In genomic region chr11:102249351-102250090, GRCm38 (mm10) we compare ENCODE assay signal across 9 mouse cellular contexts. TPM values are rescaled to one million over a fixed set of nuclear protein-coding genes. Genes with fewer than 3 reads are reported as not detected.
DNase-seq lines count a peak whose midpoint lies in the region; ATAC-seq and TF ChIP-seq lines count a peak whose summit lies in the region.
"Had no signal": no experiment of that assay in that cellular context is flagged by ENCODE, and none has a peak within 500 bp of the region (broad histone marks: within the 10 kb centered on the region; RNA-seq: fewer than 3 reads in every experiment).

No protein-coding gene starts in this region.

- 12% methylated on average over 9 of the region's 9 CpGs for WGBS in heart, embryonic 14.5 days
- WGBS in bone marrow, adult 2 months: 13% methylated on average over 9 of the region's 9 CpGs
- 11% methylated on average over 9 of the region's 9 CpGs for WGBS in hindbrain, embryonic 16.5 days
- WGBS in midbrain, embryonic 14.5 days: 14% methylated on average over 9 of the region's 9 CpGs

- H3K4me3 ChIP-seq in heart, embryonic 14.5 days (ENCODE audit: control insufficient read depth in 1 of 2, insufficient read depth in 1 of 2, low read depth in 1 of 2, low read length in 2 of 2): peak overlapping the region; percentile 74 to 98
- peak overlapping the region; percentile 84 for H3K4me3 ChIP-seq in bone marrow, adult 2 months (replicated peaks; ENCODE audit: control insufficient read depth, low read depth, low read length)
- H3K4me3 ChIP-seq in hindbrain, embryonic 16.5 days (ENCODE audit: low read length): peak overlapping the region; percentile 48
- H3K4me3 ChIP-seq in midbrain, embryonic 14.5 days (replicated peaks; ENCODE audit: low read depth, low read length): peak overlapping the region; percentile 44

- H3K36me3 ChIP-seq in heart, embryonic 14.5 days (ENCODE audit: control insufficient read depth, insufficient read depth, low read length): peaks cover 16% of the 10 kb centered on the region
- no peaks in the 10 kb centered on the region for H3K36me3 ChIP-seq in hindbrain, embryonic 16.5 days (ENCODE audit: control insufficient read depth, insufficient read depth, low read length)
- no peaks in the 10 kb centered on the region for H3K36me3 ChIP-seq in midbrain, embryonic 14.5 days (ENCODE audit: control insufficient read depth, insufficient read depth, low read length)

- no peak for TF ChIP-seq POLR2A in bone marrow, adult 2 months (IDR thresholded peaks at IDR 0.05; ENCODE audit: borderline replicate concordance, control insufficient read depth, low read depth, low read length)

- H3K27me3 ChIP-seq in heart, embryonic 14.5 days (ENCODE audit: control insufficient read depth, insufficient read depth, low read length): no peaks in the 10 kb centered on the region
- H3K27me3 ChIP-seq in hindbrain, embryonic 16.5 days (replicated peaks; ENCODE audit: control insufficient read depth, insufficient read depth, low read length): no peaks in the 10 kb centered on the region
- H3K27me3 ChIP-seq in midbrain, embryonic 14.5 days (ENCODE audit: control insufficient read depth, insufficient read depth, low read length): no peaks in the 10 kb centered on the region

- peak overlapping the region in 1 of 2 experiments; percentile 58; a peak in 1 of 4 replicates for H3K27ac ChIP-seq in heart, embryonic 14.5 days (replicated peaks in 1 of 2; ENCODE audit: control insufficient read depth in 1 of 2, insufficient read depth in 1 of 2, low read depth in 2 of 2, low read length in 2 of 2)
- no peak overlapping the region for H3K27ac ChIP-seq in bone marrow, adult 2 months (ENCODE audit: control insufficient read depth, insufficient read depth, low read depth, low read length, poor library complexity)
- no peak overlapping the region for H3K27ac ChIP-seq in hindbrain, embryonic 16.5 days (ENCODE audit: low read depth, low read length)
- H3K27ac ChIP-seq in midbrain, embryonic 14.5 days (replicated peaks; ENCODE audit: low read depth, low read length): no peak overlapping the region

- DNase-seq in heart, adult 9 months (ENCODE audit: low spot score in 2 of 2): no peak
- DNase-seq in midbrain, embryonic 14.5 days: no peak
- no peak for DNase-seq in cerebellum, postnatal 36 days
- no peak for DNase-seq in gastrocnemius, adult 18-20 months (ENCODE audit: low spot score)

- TF ChIP-seq CTCF in bone marrow, adult 2 months (IDR thresholded peaks at IDR 0.05; ENCODE audit: control insufficient read depth, insufficient read depth, low read length): no peak

- no peaks in the 10 kb centered on the region for H3K9me3 ChIP-seq in heart, embryonic 14.5 days (ENCODE audit: control insufficient read depth, low read length)
- H3K9me3 ChIP-seq in hindbrain, embryonic 16.5 days (ENCODE audit: control insufficient read depth, low read length): no peaks in the 10 kb centered on the region
- H3K9me3 ChIP-seq in midbrain, embryonic 14.5 days (ENCODE audit: control insufficient read depth, low read length): no peaks in the 10 kb centered on the region

- H3K4me1 ChIP-seq in heart, embryonic 14.5 days (ENCODE audit: control insufficient read depth in 2 of 2, insufficient read depth in 2 of 2, low read length in 2 of 2): peaks cover 22 to 32% of the 10 kb centered on the region in 2 experiments
- H3K4me1 ChIP-seq in bone marrow, adult 2 months (ENCODE audit: control insufficient read depth, insufficient read depth, low read length): no peaks in the 10 kb centered on the region
- peaks cover 16% of the 10 kb centered on the region for H3K4me1 ChIP-seq in hindbrain, embryonic 16.5 days (ENCODE audit: control insufficient read depth, insufficient read depth, low read depth, low read length)
- peaks cover 11% of the 10 kb centered on the region; the same call in 1 of the 2 replicates for H3K4me1 ChIP-seq in midbrain, embryonic 14.5 days (ENCODE audit: control insufficient read depth, insufficient read depth, low read length)

- peak overlapping the region; percentile 77 for H3K9ac ChIP-seq in heart, embryonic 14.5 days (ENCODE audit: low read length)
- no peak overlapping the region for H3K9ac ChIP-seq in hindbrain, embryonic 16.5 days (ENCODE audit: low read depth, low read length)
- peak overlapping the region; percentile 23; the same call in 1 of the 2 replicates for H3K9ac ChIP-seq in midbrain, embryonic 14.5 days (replicated peaks; ENCODE audit: low read length)

- ATAC-seq in heart, embryonic 14.5 days (ENCODE audit: insufficient number of reproducible peaks, insufficient read depth, low FRiP score, low read depth): no peak
- no peak for ATAC-seq in hindbrain, embryonic 16.5 days
- no peak for ATAC-seq in midbrain, embryonic 14.5 days (ENCODE audit: low FRiP score, low TSS enrichment)
- no peak for ATAC-seq in activated CD4-positive, CD25-positive, alpha-beta regulatory T cell, adult 4 months

- peak overlapping the region; percentile 76 for H3K4me2 ChIP-seq in heart, embryonic 14.5 days (ENCODE audit: low read length)
- H3K4me2 ChIP-seq in hindbrain, embryonic 16.5 days (ENCODE audit: low read length): peak overlapping the region; percentile 79
- peak overlapping the region; percentile 89 for H3K4me2 ChIP-seq in midbrain, embryonic 14.5 days (ENCODE audit: low read length)

RNA-seq across cellular contexts. Expression of gene BC030867, which starts 0.8 kb away (rescaled TPM):
- 8.7 and 10.3 TPM in 2 replicates for polyA plus RNA-seq in heart, embryonic 14.5 days (2014; fragmentation: Nextera tagmentation; extraction: Ambion mirVana)
- 18.5 and 39.2 TPM in 2 replicates for polyA plus RNA-seq in bone marrow, adult 2 months (2011; ENCODE audit: insufficient read depth, insufficient read length, low replicate concordance, missing spikeins)
- polyA plus RNA-seq in hindbrain, embryonic 16.5 days (2015; fragmentation: Nextera tagmentation; extraction: Ambion mirVana): 2.9 and 3.6 TPM in 2 replicates
- 2.6 and 3.0 TPM in 2 replicates for polyA plus RNA-seq in midbrain, embryonic 14.5 days (2014; fragmentation: Nextera tagmentation; extraction: Ambion mirVana)
- 1 to 10 TPM; 2.0 to 3.8 TPM for polyA plus RNA-seq in activated CD4-positive, CD25-positive, alpha-beta regulatory T cell, adult 4 months (2017; shearing (Covaris generic))
- total RNA-seq in gastrocnemius, adult 18-20 months (2021): not detected
- total RNA-seq: neutrophil, adult 5-6 weeks had no signal

RNA-seq across cellular contexts. Expression of gene Asb16, which starts 19.0 kb away (rescaled TPM):
- 0.09 and 0.11 TPM in 2 replicates for polyA plus RNA-seq in heart, embryonic 14.5 days (2014; fragmentation: Nextera tagmentation; extraction: Ambion mirVana)
- 0.52 TPM in 1 of 2 replicates, not detected in the other for polyA plus RNA-seq in bone marrow, adult 2 months (2011; ENCODE audit: insufficient read depth, insufficient read length, low replicate concordance, missing spikeins)
- polyA plus RNA-seq in hindbrain, embryonic 16.5 days (2015; fragmentation: Nextera tagmentation; extraction: Ambion mirVana): 0.09 and 0.11 TPM in 2 replicates
- 0.12 TPM in 1 of 2 replicates, not detected in the other for polyA plus RNA-seq in midbrain, embryonic 14.5 days (2014; fragmentation: Nextera tagmentation; extraction: Ambion mirVana)
- not detected for polyA plus RNA-seq in activated CD4-positive, CD25-positive, alpha-beta regulatory T cell, adult 4 months (2017; shearing (Covaris generic))
- 10 to 100 TPM; 86.0 to 97.5 TPM for total RNA-seq in gastrocnemius, adult 18-20 months (2021)
- total RNA-seq: neutrophil, adult 5-6 weeks had no signal

RNA-seq across cellular contexts. Expression of gene Hdac5, which starts 19.6 kb away (rescaled TPM):
- 52.1 and 54.5 TPM in 2 replicates for polyA plus RNA-seq in heart, embryonic 14.5 days (2014; fragmentation: Nextera tagmentation; extraction: Ambion mirVana)
- 45.9 and 89.1 TPM in 2 replicates for polyA plus RNA-seq in bone marrow, adult 2 months (2011; ENCODE audit: insufficient read depth, insufficient read length, low replicate concordance, missing spikeins)
- polyA plus RNA-seq in hindbrain, embryonic 16.5 days (2015; fragmentation: Nextera tagmentation; extraction: Ambion mirVana): 75.8 and 83.0 TPM in 2 replicates
- 54.4 and 56.6 TPM in 2 replicates for polyA plus RNA-seq in midbrain, embryonic 14.5 days (2014; fragmentation: Nextera tagmentation; extraction: Ambion mirVana)
- 1 to 10 TPM; 6.0 to 9.3 TPM for polyA plus RNA-seq in activated CD4-positive, CD25-positive, alpha-beta regulatory T cell, adult 4 months (2017; shearing (Covaris generic))
- total RNA-seq in gastrocnemius, adult 18-20 months (2021): 100 to 1,000 TPM in 1 of 2 experiments, 10 to 100 TPM in 1; 73.6 to 104 TPM

RNA-seq across cellular contexts. Expression of gene Tmub2, which starts 35.2 kb away (rescaled TPM):
- polyA plus RNA-seq in heart, embryonic 14.5 days (2014; fragmentation: Nextera tagmentation; extraction: Ambion mirVana): 39.1 and 46.5 TPM in 2 replicates
- 20.4 and 36.9 TPM in 2 replicates for polyA plus RNA-seq in bone marrow, adult 2 months (2011; ENCODE audit: insufficient read depth, insufficient read length, low replicate concordance, missing spikeins)
- 81.6 and 85.0 TPM in 2 replicates for polyA plus RNA-seq in hindbrain, embryonic 16.5 days (2015; fragmentation: Nextera tagmentation; extraction: Ambion mirVana)
- polyA plus RNA-seq in midbrain, embryonic 14.5 days (2014; fragmentation: Nextera tagmentation; extraction: Ambion mirVana): 76.4 and 78.4 TPM in 2 replicates
- 10 to 100 TPM; 54.5 to 58.3 TPM for polyA plus RNA-seq in activated CD4-positive, CD25-positive, alpha-beta regulatory T cell, adult 4 months (2017; shearing (Covaris generic))
- total RNA-seq in gastrocnemius, adult 18-20 months (2021): 10 to 100 TPM; 14.6 to 15.8 TPM

RNA-seq across cellular contexts. Expression of gene Atxn7l3, which starts 46.9 kb away (rescaled TPM):
- polyA plus RNA-seq in heart, embryonic 14.5 days (2014; fragmentation: Nextera tagmentation; extraction: Ambion mirVana): 7.0 and 10.6 TPM in 2 replicates
- polyA plus RNA-seq in bone marrow, adult 2 months (2011; ENCODE audit: insufficient read depth, insufficient read length, low replicate concordance, missing spikeins): 18.3 and 30.4 TPM in 2 replicates
- 26.6 and 29.2 TPM in 2 replicates for polyA plus RNA-seq in hindbrain, embryonic 16.5 days (2015; fragmentation: Nextera tagmentation; extraction: Ambion mirVana)
- 38.5 and 42.4 TPM in 2 replicates for polyA plus RNA-seq in midbrain, embryonic 14.5 days (2014; fragmentation: Nextera tagmentation; extraction: Ambion mirVana)
- 1 to 10 TPM; 7.5 to 8.3 TPM for polyA plus RNA-seq in activated CD4-positive, CD25-positive, alpha-beta regulatory T cell, adult 4 months (2017; shearing (Covaris generic))
- total RNA-seq in gastrocnemius, adult 18-20 months (2021): 10 to 100 TPM in 1 of 2 experiments, 1 to 10 TPM in 1; 9.3 to 13.0 TPM
